Mouse (Mus musculus): ENCODE results near the gene Tmc4.

DNA sequence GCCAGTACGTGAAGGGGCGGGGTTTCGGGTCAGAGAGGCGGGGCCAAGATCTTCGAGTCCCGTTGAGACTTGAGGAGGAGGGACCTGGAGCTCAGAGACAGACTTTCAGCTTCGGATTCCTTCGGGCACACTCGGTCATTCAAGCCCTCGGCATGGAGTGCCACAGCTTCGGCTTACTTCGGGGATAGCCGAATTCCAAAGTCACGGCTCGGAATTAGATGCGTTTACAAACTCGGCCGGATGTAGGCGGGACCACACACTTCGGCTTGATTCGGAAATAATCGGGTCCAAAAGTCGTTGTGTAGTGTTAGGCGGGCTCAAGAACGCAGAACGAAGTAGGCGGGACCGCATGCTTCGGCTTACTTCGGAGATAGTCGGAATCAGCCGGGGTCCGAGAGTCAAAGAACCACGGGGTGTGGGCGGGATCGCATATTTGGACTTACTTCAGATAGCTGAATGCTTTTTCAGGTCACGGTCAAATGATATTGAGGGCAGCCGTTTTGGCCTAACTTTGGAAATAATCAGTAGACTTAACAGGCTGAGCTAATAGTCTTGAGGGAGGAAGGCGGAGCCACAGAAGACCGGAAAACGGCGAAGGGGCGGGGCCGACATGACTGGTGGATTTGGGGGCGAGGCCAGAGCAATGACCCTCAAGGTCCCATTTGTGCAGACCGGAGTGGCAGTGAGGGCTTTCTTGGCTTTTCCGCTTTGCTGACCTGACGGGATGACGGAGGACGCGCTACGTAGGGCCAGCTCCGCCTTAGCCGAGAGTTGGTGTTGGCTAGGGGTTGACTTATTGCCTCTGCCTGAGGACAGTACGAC, 15.8 kb upstream of the Tmc4 start, which contains the start of gene Mboat7:
- TF ChIP-seq GATA1 (IDR thresholded peaks at IDR 0.05; ENCODE audit: low read length) (no peak), TAL1 (IDR thresholded peaks at IDR 0.05; ENCODE audit: low read length) (no peak)
